Mouse (Mus musculus): ENCODE measurements around the gene Anapc1. TPM values are rescaled to one million over a fixed set of nuclear protein-coding genes. Genes with fewer than 3 reads are reported as not detected.

Gene Anapc1
- total and polyA plus RNA-seq, 2 experiments from 2014 or later = 27.5 to 66.2 TPM

DNA sequence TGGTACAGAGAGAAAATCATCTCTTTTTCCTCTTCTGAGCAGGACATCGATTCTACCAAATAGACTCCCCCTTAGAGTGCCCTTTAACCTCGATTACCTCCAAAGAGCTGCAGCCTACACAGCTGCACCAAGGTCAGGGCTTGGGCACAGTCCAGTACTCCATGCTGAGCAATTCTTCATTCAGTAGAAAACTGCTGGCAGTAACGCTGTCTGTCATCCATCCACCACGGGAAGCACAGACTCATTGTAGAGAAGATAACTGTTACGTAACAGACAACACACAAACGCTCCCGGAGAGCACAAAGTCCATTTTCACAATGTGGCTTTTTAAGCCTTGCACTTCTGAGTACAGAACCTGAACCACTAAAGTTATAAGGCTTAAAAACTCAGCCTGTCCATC is 74.9 kb downstream of the Anapc1 start:
- H3K4me3 ChIP-seq (ENCODE audit: low read length) = no peak overlapping the region
- DNase-seq (ENCODE audit: low spot score) = no peak
- H3K4me1 ChIP-seq (ENCODE audit: insufficient read depth, low read length) = no peaks in the 10 kb centered on the region
- H3K4me2 ChIP-seq (ENCODE audit: low read depth, low read length) = no peak overlapping the region
- H3K36me3 ChIP-seq (ENCODE audit: insufficient read depth, low read length) = peaks cover 51% of the 10 kb centered on the region
- H3K9ac ChIP-seq (replicated peaks; ENCODE audit: low read length) = no peak overlapping the region
- ATAC-seq = no peak
- H3K9me3 ChIP-seq (ENCODE audit: low read length) = no peaks in the 10 kb centered on the region
- no peak overlapping the region for H3K27ac ChIP-seq
- H3K27me3 ChIP-seq (ENCODE audit: insufficient read depth, low read length) = no peaks in the 10 kb centered on the region
- no peak for TF ChIP-seq CTCF (IDR thresholded peaks at IDR 0.05; ENCODE audit: low read depth)
- 84% methylated on average over 7 of the region's 7 CpGs for WGBS

DNA sequence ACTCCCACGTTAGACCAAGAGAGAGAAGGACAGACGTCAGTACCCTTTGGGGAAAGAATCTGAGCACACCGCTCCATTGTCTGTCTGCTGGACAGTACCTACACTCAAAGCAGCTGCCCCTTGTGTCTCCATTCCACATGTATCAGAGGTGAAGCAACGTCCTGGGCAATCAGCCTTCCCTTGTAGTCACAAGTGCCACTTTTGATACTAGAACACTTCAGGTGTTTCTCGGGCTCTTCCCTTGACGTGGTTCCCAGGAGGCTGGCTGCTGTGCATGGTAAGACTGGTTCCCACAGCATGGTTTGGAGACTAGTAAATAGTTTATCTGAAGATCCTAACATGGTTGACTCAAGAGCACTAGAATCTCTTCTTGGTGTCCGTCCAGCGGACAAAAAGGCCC is 76.0 kb downstream of the Anapc1 start:
- peaks cover 42% of the 10 kb centered on the region for H3K36me3 ChIP-seq (ENCODE audit: insufficient read depth, low read length)
- no peaks in the 10 kb centered on the region for H3K27me3 ChIP-seq (ENCODE audit: insufficient read depth, low read length)
- no peaks in the 10 kb centered on the region for H3K9me3 ChIP-seq (ENCODE audit: low read length)
- H3K4me1 ChIP-seq (ENCODE audit: insufficient read depth, low read length) = no peaks in the 10 kb centered on the region
- 96% methylated on average over 8 of the region's 8 CpGs for WGBS
- no peak for TF ChIP-seq CTCF (IDR thresholded peaks at IDR 0.05; ENCODE audit: low read depth)
- no peak overlapping the region for H3K4me2 ChIP-seq (ENCODE audit: low read depth, low read length)
- H3K4me3 ChIP-seq (ENCODE audit: low read length) = no peak overlapping the region
- DNase-seq (ENCODE audit: low spot score) (no peak), ATAC-seq (no peak)
- H3K9ac ChIP-seq (replicated peaks; ENCODE audit: low read length) = no peak overlapping the region
- H3K27ac ChIP-seq = no peak overlapping the region

DNA sequence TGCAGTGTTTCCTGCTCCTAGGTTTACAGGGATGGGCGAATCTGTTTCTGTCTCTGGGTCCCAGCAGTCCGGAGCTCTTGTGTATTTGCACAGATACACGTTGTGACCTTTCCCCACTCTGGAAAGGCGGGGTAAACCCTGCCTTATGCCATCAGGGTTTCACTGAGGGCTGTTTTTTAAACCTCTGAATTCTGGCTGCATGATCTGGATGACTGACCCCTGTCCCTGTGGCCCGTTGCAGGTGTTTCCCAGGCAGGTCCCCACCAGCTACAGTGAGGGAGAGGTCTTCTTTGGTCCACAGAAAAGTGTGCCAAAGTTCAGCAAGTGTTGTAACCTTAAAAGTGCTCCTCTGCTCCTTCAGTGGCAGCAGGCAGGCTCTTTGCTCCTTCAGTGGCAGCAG is 77.9 kb downstream of the Anapc1 start:
- DNase-seq (ENCODE audit: low spot score) = no peak
- no peak for ATAC-seq
- H3K9me3 ChIP-seq (ENCODE audit: low read length) = 0 out of 2 replicates have a peak, but pooled peaks cover 2% of the 10 kb centered on the region
- H3K4me1 ChIP-seq (ENCODE audit: insufficient read depth, low read length) = no peaks in the 10 kb centered on the region
- peaks cover 29% of the 10 kb centered on the region; the same call in 1 of the 2 replicates for H3K36me3 ChIP-seq (ENCODE audit: insufficient read depth, low read length)
- no peak overlapping the region for H3K4me3 ChIP-seq (ENCODE audit: low read length)
- H3K27ac ChIP-seq = no peak overlapping the region
- 86% methylated on average over 5 of the region's 5 CpGs for WGBS
- no peak overlapping the region for H3K4me2 ChIP-seq (ENCODE audit: low read depth, low read length)
- H3K27me3 ChIP-seq (ENCODE audit: insufficient read depth, low read length) = no peaks in the 10 kb centered on the region
- H3K9ac ChIP-seq (replicated peaks; ENCODE audit: low read length) = no peak overlapping the region
- TF ChIP-seq CTCF (IDR thresholded peaks at IDR 0.05; ENCODE audit: low read depth) = no peak

GRCm38 (mm10) chr2:128601534-128601933 is 85.7 kb downstream of the Anapc1 start:
- Histone ChIP-seq H3K9ac (replicated peaks; ENCODE audit: low read length) (no peak overlapping the region), H3K4me1 (ENCODE audit: insufficient read depth, low read length) (no peaks in the 10 kb centered on the region), H3K9me3 (ENCODE audit: low read length) (0 out of 2 replicates have a peak, but pooled peaks cover 2% of the 10 kb centered on the region), H3K27me3 (ENCODE audit: insufficient read depth, low read length) (no peaks in the 10 kb centered on the region), H3K4me2 (ENCODE audit: low read depth, low read length) (no peak overlapping the region), H3K36me3 (ENCODE audit: insufficient read depth, low read length) (no peaks in the 10 kb centered on the region), H3K27ac (no peak overlapping the region), H3K4me3 (ENCODE audit: low read length) (no peak overlapping the region)
- TF ChIP-seq CTCF (IDR thresholded peaks at IDR 0.05; ENCODE audit: low read depth) = no peak
- WGBS = 19% methylated on average over 2 of the region's 2 CpGs
- DNase-seq (ENCODE audit: low spot score) (peak; percentile 6), ATAC-seq (no peak)

GRCm38 (mm10) chr2:128592301-128592700 is 94.9 kb downstream of the Anapc1 start:
- Histone ChIP-seq H3K9me3 (ENCODE audit: low read length) (no peaks in the 10 kb centered on the region), H3K4me1 (ENCODE audit: insufficient read depth, low read length) (no peaks in the 10 kb centered on the region), H3K36me3 (ENCODE audit: insufficient read depth, low read length) (no peaks in the 10 kb centered on the region), H3K4me2 (ENCODE audit: low read depth, low read length) (no peak overlapping the region), H3K27me3 (ENCODE audit: insufficient read depth, low read length) (no peaks in the 10 kb centered on the region), H3K9ac (replicated peaks; ENCODE audit: low read length) (no peak overlapping the region), H3K4me3 (ENCODE audit: low read length) (no peak overlapping the region), H3K27ac (no peak overlapping the region)
- no peak for ATAC-seq
- TF ChIP-seq CTCF (IDR thresholded peaks at IDR 0.05; ENCODE audit: low read depth) = no peak
- no peak for DNase-seq (ENCODE audit: low spot score)
- WGBS = 79% methylated on average over 7 of the region's 7 CpGs

DNA sequence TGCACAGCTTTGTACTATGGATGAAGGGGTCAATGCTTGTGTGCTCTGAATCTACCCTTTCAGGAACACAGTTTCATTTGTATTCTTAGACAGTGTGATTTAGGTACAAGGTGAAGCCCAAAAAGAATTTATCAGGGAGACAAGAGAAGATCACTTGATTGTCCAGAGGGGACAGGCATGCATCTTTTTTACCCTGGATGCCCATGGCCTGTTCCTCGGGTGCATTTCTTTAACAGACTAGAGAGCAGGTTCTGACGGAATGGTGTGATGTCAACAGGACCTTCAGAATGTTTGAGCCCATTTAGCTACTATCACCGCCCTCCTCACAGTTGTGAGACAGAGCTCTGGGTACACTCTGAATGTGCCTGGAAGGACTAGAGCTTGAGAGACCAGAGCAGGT is 96.3 kb downstream of the Anapc1 start, which contains the start of gene Spdye4c:
Gene Spdye4c (plus strand): TSS at position 301 of the 400 bp plus-strand sequence.
- Histone ChIP-seq H3K27ac (no peak within 1 kb of the TSS), H3K9me3 (ENCODE audit: low read length) (no peaks in the 10 kb centered on the region), H3K4me1 (ENCODE audit: insufficient read depth, low read length) (no peaks in the 10 kb centered on the region), H3K27me3 (ENCODE audit: insufficient read depth, low read length) (no peaks in the 10 kb centered on the region), H3K9ac (replicated peaks; ENCODE audit: low read length) (no peak within 1 kb of the TSS), H3K36me3 (ENCODE audit: insufficient read depth, low read length) (no peaks in the 10 kb centered on the region), H3K4me2 (ENCODE audit: low read depth, low read length) (no peak within 1 kb of the TSS), H3K4me3 (ENCODE audit: low read length) (no peak within 1 kb of the TSS)
- 96% methylated on average over 3 of the region's 3 CpGs for WGBS
- TF ChIP-seq CTCF (IDR thresholded peaks at IDR 0.05; ENCODE audit: low read depth) = no peak
- no peak for ATAC-seq
- DNase-seq (ENCODE audit: low spot score) = no peak

GRCm38 (mm10) chr2:128582881-128583280 is 104.3 kb downstream of the Anapc1 start:
- H3K4me3 ChIP-seq (ENCODE audit: low read length) = no peak overlapping the region
- H3K27me3 ChIP-seq (ENCODE audit: insufficient read depth, low read length) = no peaks in the 10 kb centered on the region
- TF ChIP-seq CTCF (IDR thresholded peaks at IDR 0.05; ENCODE audit: low read depth) = no peak
- ATAC-seq = no peak
- H3K36me3 ChIP-seq (ENCODE audit: insufficient read depth, low read length) = no peaks in the 10 kb centered on the region
- H3K27ac ChIP-seq = no peak overlapping the region
- WGBS = 83% methylated on average over 5 of the region's 5 CpGs
- H3K4me1 ChIP-seq (ENCODE audit: insufficient read depth, low read length) = no peaks in the 10 kb centered on the region
- DNase-seq (ENCODE audit: low spot score) = no peak
- no peak overlapping the region for H3K4me2 ChIP-seq (ENCODE audit: low read depth, low read length)
- H3K9me3 ChIP-seq (ENCODE audit: low read length) = no peaks in the 10 kb centered on the region
- H3K9ac ChIP-seq (replicated peaks; ENCODE audit: low read length) = no peak overlapping the region
